Mouse (Mus musculus) embryonic stem cell, embryonic (primary cell): ENCODE data around the gene Epn2.

Source experiments
- CTCF ChIA-PET, 4 experiments: fragments of 300-600 bp in 2 of 4; fragments of 350-600 bp in 2 of 4; sonication (Branson Sonifier 250); formaldehyde crosslinking; loops; one replicate each; lab custom pipeline; 2022; ENCODE audit warnings: inconsistent platforms in 2 of 4; lab: Charles Lee
- POLR2A ChIA-PET, 4 experiments: fragments of 300-600 bp in 2 of 4; fragments of 350-600 bp in 2 of 4; sonication (Branson Sonifier 250); formaldehyde crosslinking; loops; one replicate each; lab custom pipeline; 2022; ENCODE audit warnings: antibody characterized with exemption in 4 of 4, inconsistent platforms in 1 of 4; lab: Charles Lee

The Epn2 gene

GRCm38 (mm10) chr11:61577349-61577748 lies 2.1 kb downstream of the Epn2 start:
- ChIA-PET CTCF (no interaction called here), POLR2A (interaction anchor here in 3 of 4 experiments (0.7 to 3.6 kb wide), 19 partner anchors 8 to 107 kb away, joined by 3 to 28 read pairs (median 3); partner anchors contain the start of gene Fam83g (in 1 of the 3))

DNA sequence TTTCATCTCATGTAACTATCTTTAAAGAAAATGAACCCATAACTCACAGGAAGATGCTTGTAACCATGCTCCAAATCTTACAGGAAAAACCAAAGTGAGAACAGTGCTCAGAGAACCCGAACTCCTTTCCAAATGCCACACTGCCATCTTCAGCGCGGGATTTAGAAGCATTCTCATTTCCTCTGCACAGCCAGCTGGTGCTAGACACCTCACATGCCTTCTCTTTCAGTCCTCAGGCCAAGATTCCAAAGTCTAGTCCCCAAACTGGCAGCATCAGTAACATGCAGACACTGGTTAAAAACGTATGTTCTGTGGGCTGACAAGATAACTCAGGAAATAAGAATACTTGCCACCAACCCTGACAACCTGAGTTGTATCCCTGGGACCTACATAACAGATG lies 6.2 kb downstream of the Epn2 start:
- POLR2A ChIA-PET, result interaction anchor here in 2 of 4 experiments (0.6 to 3.3 kb wide), 5 partner anchors 10 to 590 kb away, joined by 3 to 13 read pairs (median 3); partner anchors contain the start of gene Mapk7 (in 1 of the 2)
- CTCF ChIA-PET, result no interaction called here

GRCm38 (mm10) chr11:61571225-61571624 lies 8.3 kb downstream of the Epn2 start:
- ChIA-PET POLR2A (interaction anchor here (0.6 to 4.7 kb wide), 12 partner anchors 8 to 192 kb away, joined by 3 to 28 read pairs (median 4); partner anchors contain the start of gene Epn2 (in 1 of the 4)), CTCF (interaction anchor here in 2 of 4 experiments (0.6 to 1.3 kb wide), 3 partner anchors 56 to 270 kb away, joined by 3 to 4 read pairs (median 4); no protein-coding TSS in a partner anchor)

DNA sequence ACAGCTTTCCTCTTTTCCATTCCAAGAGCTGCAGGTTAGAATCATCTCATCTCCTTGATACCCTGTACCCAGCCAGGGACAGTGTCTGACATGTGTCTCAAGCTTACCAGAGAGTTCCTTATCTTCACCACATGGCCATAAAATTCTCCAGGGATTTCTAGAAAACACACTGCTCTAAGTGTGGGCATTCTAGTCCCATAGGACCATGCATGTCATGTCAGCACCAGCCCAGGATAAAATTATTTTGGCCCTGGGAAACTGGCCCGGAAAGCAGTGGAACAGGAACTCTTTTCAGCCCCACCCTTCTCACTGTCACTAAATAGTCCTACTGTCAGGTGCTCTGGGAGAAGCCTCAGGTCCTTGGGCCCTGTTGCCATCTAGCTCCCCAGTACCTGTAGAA lies 9.8 kb downstream of the Epn2 start:
- ChIA-PET POLR2A (interaction anchor here in 3 of 4 experiments (0.7 to 4.7 kb wide), 14 partner anchors 8 to 52 kb away, joined by 3 to 28 read pairs (median 3); partner anchors contain the start of gene Epn2 (in 1 of the 3)), CTCF (interaction anchor here in 1 of 4 experiments (2.0 kb wide), 1 partner anchor 9 kb away, joined by 4 read pairs; the partner anchor contains the start of gene Epn2)

GRCm38 (mm10) chr11:61564566-61564965 lies 14.9 kb downstream of the Epn2 start:
- ChIA-PET POLR2A (interaction anchor here in 3 of 4 experiments (0.5 to 2.1 kb wide), 13 partner anchors 10 to 1945 kb away, joined by 3 to 12 read pairs (median 4); partner anchors contain the start of gene Epn2 (in 1 of the 3)), CTCF (interaction anchor here in 3 of 4 experiments (0.5 to 1.0 kb wide), 4 partner anchors 44 to 1487 kb away, joined by 3 to 4 read pairs (median 3); no protein-coding TSS in a partner anchor)

- POLR2A ChIA-PET, result interaction anchor here in 2 of 4 experiments (0.5 to 2.1 kb wide), 16 partner anchors 9 to 112 kb away, joined by 3 to 12 read pairs (median 3); partner anchors contain the start of gene Epn2 (in 1 of the 2)
- CTCF ChIA-PET, result interaction anchor here in 3 of 4 experiments (0.5 to 1.1 kb wide), 5 partner anchors 16 to 1486 kb away, joined by 3 to 8 read pairs (median 3); partner anchors contain the start of gene Epn2 (in 1 of the 3)
Observed at GRCm38 (mm10) chr11:61563939-61564338, 15.5 kb downstream of the Epn2 start.

DNA sequence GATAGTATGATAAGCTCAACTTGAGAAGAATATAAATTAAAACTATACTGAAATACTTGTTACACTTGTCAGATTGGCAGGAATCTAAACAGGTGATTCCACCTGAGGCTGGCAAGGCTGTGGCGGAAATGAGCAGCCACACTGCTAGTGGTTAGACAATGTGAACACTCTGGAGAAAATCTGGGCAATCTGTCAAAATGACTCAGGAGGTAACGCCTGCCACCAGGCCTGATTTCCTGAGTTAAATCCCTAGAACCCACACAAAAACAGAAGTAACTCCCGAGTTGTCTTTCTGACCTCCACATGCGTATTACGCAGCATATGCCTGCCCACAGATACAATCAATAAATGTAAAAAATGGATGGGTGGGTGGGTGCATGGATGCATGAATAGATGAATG lies 17.1 kb downstream of the Epn2 start:
- POLR2A ChIA-PET, result interaction anchor here in 1 of 4 experiments (0.6 kb wide), 3 partner anchors 49 to 435 kb away, joined by 3 to 4 read pairs (median 3); no protein-coding TSS in a partner anchor

DNA sequence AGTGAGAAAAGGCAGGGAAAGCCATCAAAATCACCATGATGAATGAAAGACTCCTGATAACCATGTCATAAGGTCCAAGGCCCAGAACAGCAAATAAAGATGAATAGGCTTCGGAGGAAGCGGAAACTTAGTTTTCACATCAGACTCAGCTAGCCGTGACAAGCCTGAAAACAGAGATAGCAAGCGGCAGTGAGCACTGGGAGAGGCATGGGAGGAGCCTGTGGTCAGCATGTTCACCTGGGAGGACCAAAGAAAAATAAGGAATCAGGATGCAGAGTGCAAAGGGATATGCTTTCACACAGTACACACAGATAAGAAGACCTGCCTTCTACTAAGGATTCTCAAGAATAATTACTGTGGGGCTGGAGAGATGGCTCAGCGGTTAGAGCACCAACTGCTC lies 19.9 kb downstream of the Epn2 start:
- ChIA-PET CTCF (interaction anchor here in 1 of 4 experiments (0.6 kb wide), 2 partner anchors 23 to 60 kb away, joined by 3 to 4 read pairs; no protein-coding TSS in a partner anchor), POLR2A (interaction anchor here in 3 of 4 experiments (0.6 to 1.8 kb wide), 5 partner anchors 10 to 159 kb away, joined by 3 to 5 read pairs (median 3); no protein-coding TSS in a partner anchor)

More for the DNA sequence above, 17.1 kb downstream of the Epn2 start:
- CTCF ChIA-PET, result no interaction called here

DNA sequence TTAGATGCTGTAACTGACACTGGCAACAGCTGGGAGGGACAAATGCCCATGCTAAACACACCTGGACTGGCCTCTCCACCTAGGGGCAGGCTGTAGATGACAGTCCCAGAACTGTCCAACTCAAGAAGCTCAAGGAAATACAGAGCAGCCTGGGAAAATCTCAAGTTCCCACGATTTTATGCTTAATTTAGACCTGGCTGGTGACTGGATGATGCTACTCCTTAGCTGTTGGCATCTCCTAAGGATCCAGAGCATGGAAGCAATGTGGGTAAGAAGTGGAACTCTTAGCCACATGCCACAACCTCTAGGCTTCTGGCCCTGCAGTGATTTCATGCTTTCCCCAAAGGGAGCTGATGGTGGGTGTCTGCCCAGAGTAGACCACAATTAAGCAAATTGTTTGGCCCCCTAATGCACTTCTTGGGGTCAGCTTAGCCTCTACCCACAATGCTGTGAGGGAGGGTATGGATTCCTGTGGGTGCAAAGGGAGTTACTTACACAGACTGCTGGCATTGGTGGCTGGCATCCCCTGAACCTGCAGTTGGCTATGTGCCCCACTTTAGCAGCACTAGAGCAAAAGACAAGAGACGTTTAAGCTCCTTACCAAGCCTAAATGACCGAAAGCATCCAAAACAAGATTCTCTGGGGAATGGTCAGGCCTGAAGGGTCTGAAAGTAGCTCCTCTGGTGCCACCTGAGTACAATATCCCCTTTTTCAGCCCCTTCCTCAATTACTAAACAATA lies 26.3 kb downstream of the Epn2 start:
- CTCF ChIA-PET, result interaction anchor here in 2 of 4 experiments (0.8 to 1.2 kb wide), 2 partner anchors 136 to 161 kb away, joined by 3 read pairs; no protein-coding TSS in a partner anchor
- POLR2A ChIA-PET, result interaction anchor here in 2 of 4 experiments (0.6 to 5.2 kb wide), 15 partner anchors 9 to 67 kb away, joined by 3 to 20 read pairs (median 4); partner anchors contain the start of gene Epn2 (in 1 of the 2)

DNA sequence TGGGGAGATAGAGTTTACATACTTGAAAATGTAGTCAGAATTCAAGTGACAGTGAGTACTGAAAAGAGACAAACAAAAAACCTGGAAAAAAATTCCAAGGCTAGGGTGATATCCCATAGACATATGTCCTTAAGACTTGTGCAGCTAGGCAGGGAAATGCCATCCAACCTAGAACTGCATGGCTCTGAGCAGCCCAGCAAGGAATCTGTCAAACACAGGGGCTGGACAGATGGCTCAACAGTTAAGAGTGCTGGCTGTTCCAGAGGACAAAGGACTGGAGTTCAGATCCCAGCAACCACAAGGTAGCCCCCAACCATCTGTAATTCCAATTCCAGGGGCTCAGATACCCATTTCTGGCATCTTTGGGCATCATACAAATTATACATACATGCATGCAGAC lies 28.9 kb downstream of the Epn2 start:
- POLR2A ChIA-PET, result interaction anchor here in 1 of 4 experiments (5.2 kb wide), 1 partner anchor 8 kb away, joined by 20 read pairs; no protein-coding TSS in a partner anchor
- CTCF ChIA-PET, result interaction anchor here in 2 of 4 experiments (0.6 to 0.9 kb wide), 2 partner anchors 35 to 69 kb away, joined by 3 to 9 read pairs; no protein-coding TSS in a partner anchor

DNA sequence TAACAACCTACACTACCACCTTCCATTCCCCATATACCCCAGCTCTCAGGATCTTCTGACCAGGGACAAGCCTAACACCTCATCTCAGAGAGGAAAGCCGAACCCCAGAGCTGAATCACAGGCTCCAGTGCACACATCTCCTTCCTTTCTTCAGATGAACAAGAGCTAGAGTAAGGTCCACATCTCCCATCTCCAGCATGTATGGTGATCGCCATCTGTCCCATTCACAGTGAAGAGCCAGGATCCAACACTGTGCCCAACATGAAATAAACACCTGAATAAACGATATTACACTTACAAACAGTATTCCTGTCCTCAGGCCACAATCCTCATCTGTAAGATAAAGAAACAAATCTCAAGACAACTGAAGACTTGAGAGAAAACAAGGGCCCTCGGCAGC lies 31.8 kb downstream of the Epn2 start:
- POLR2A ChIA-PET, result interaction anchor here in 1 of 4 experiments (1.9 kb wide), 1 partner anchor 14 kb away, joined by 6 read pairs; no protein-coding TSS in a partner anchor
- CTCF ChIA-PET, result interaction anchor here in 1 of 4 experiments (0.5 kb wide), 1 partner anchor 324 kb away, joined by 7 read pairs; no protein-coding TSS in a partner anchor

GRCm38 (mm10) chr11:61546452-61546851 lies 33.0 kb downstream of the Epn2 start:
- ChIA-PET CTCF (no interaction called here), POLR2A (interaction anchor here in 2 of 4 experiments (1.4 to 1.9 kb wide), 2 partner anchors 12 to 17 kb away, joined by 3 to 6 read pairs; no protein-coding TSS in a partner anchor)

DNA sequence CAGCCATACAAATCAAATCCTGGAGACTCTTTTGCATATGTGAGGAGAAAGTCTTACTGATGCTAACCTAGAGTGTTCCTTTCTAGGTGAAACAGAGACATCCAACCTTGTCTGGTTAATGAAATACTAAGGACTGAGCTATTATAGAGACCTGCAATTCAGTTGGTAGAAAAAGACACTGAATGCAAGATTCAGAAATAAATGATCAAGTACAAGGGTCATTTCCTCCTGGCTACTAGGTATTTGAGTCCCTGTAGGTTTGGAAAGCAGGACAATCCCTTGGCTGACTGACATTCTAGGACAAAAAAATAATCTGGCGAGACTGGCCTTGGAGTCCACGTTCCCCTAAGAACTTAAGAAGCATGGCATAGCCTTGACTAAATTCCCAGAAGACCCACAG lies 33.9 kb downstream of the Epn2 start:
- CTCF ChIA-PET, result no interaction called here
- POLR2A ChIA-PET, result interaction anchor here in 2 of 4 experiments (0.9 to 7.0 kb wide), 4 partner anchors 16 to 216 kb away, joined by 3 to 65 read pairs (median 3); no protein-coding TSS in a partner anchor

GRCm38 (mm10) chr11:61541106-61541505 lies 38.4 kb downstream of the Epn2 start:
- CTCF ChIA-PET, result no interaction called here
- POLR2A ChIA-PET, result interaction anchor here in 2 of 4 experiments (0.9 to 7.0 kb wide), 6 partner anchors 11 to 317 kb away, joined by 3 to 65 read pairs (median 3); no protein-coding TSS in a partner anchor

DNA sequence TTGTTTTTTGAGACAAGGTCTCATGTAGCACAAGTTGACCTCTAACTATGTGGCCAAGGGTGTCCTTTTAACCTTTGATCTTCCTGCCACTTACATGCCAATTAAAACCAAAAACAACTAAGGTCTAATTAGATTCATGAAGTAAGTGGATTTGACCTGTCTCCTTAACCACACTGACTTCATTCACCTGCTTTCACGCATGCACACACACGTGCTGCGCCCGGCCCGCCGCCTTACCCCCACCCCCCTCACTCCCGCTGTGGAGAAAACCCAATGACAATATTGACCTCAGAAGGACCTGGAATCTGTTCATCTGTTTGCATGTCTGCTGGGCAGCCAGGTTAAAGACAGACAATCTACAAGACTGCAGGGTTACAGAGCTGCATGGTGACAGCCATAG lies 38.8 kb downstream of the Epn2 start:
- ChIA-PET CTCF (no interaction called here), POLR2A (interaction anchor here in 1 of 4 experiments (0.9 to 7.0 kb wide), 2 partner anchors 11 to 317 kb away, joined by 3 to 65 read pairs; no protein-coding TSS in a partner anchor)

GRCm38 (mm10) chr11:61537362-61537761 lies 42.1 kb downstream of the Epn2 start:
- ChIA-PET CTCF (no interaction called here), POLR2A (interaction anchor here in 2 of 4 experiments (1.0 to 2.5 kb wide), 7 partner anchors 9 to 47 kb away, joined by 3 to 9 read pairs (median 4); no protein-coding TSS in a partner anchor)

GRCm38 (mm10) chr11:61536952-61537351 lies 42.5 kb downstream of the Epn2 start:
- POLR2A ChIA-PET, result interaction anchor here in 2 of 4 experiments (1.0 to 1.6 kb wide), 7 partner anchors 10 to 125 kb away, joined by 3 to 4 read pairs (median 3); no protein-coding TSS in a partner anchor
- CTCF ChIA-PET, result no interaction called here

DNA sequence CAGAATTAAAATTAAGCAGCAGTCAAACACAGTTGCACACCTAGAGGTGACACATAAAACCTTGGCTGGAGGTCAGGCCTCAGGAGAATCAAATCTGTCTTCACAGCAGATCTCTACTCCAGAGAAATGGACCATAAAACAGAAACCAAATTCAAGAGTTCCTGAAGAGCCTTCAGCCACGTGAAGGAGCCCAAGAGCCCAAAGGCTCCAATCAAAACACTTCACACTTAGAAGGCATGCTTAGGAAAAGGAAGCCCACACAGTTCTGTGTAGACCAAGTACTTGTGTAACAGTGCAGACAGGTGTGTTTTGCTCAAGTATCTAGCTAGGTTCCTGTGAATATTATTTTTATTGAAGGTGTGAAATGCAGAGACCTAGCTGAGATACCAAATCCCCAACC lies 44.0 kb downstream of the Epn2 start:
- ChIA-PET CTCF (no interaction called here), POLR2A (interaction anchor here (0.6 to 2.8 kb wide), 14 partner anchors 8 to 744 kb away, joined by 3 to 9 read pairs (median 3); no protein-coding TSS in a partner anchor)
